Mouse (Mus musculus): Measurements from ENCODE around the gene Slc26a9.

The Slc26a9 gene

GRCm38 (mm10) chr1:131743868-131744464 lies at the start of gene Slc26a9:
Slc26a9 (plus strand) TSS chr1:131744022.
- no peak for DNase-seq (ENCODE audit: low read depth)

- no peak for DNase-seq (ENCODE audit: low read depth)
These were observed 48.5 kb upstream of the Slc26a9 start for GRCm38 (mm10) chr1:131695308-131695707.

GRCm38 (mm10) chr1:131696325-131696724 lies 47.5 kb upstream of the Slc26a9 start:
- no peak for DNase-seq (ENCODE audit: low read depth)

GRCm38 (mm10) chr1:131698770-131699169 lies 45.1 kb upstream of the Slc26a9 start:
- no peak for DNase-seq (ENCODE audit: low read depth)

- no peak for DNase-seq (ENCODE audit: low read depth)
These were observed 44.2 kb upstream of the Slc26a9 start for GRCm38 (mm10) chr1:131699642-131700041.

GRCm38 (mm10) chr1:131700447-131700846 lies 43.4 kb upstream of the Slc26a9 start:
- DNase-seq (ENCODE audit: low read depth): no peak

- DNase-seq (ENCODE audit: low read depth): no peak
These were observed 42.4 kb upstream of the Slc26a9 start for GRCm38 (mm10) chr1:131701391-131701790.

GRCm38 (mm10) chr1:131702094-131702766 lies 41.6 kb upstream of the Slc26a9 start:
- DNase-seq (ENCODE audit: low read depth): no peak

- no peak for DNase-seq (ENCODE audit: low read depth)
These were observed 40.3 kb upstream of the Slc26a9 start for GRCm38 (mm10) chr1:131703482-131703881.

- DNase-seq (ENCODE audit: low read depth): peak; percentile 45
These were observed 35.5 kb upstream of the Slc26a9 start for GRCm38 (mm10) chr1:131708338-131708737.

GRCm38 (mm10) chr1:131711518-131711917 lies 32.3 kb upstream of the Slc26a9 start:
- DNase-seq (ENCODE audit: low read depth): no peak

GRCm38 (mm10) chr1:131712386-131712785 lies 31.4 kb upstream of the Slc26a9 start:
- peak; percentile 70 for DNase-seq (ENCODE audit: low read depth)

GRCm38 (mm10) chr1:131714388-131715337 lies 29.2 kb upstream of the Slc26a9 start:
- DNase-seq (ENCODE audit: low read depth): no peak

- no peak for DNase-seq (ENCODE audit: low read depth)
These were observed 24.7 kb upstream of the Slc26a9 start for GRCm38 (mm10) chr1:131718952-131719694.

- DNase-seq (ENCODE audit: low read depth): no peak
These were observed 21.8 kb upstream of the Slc26a9 start for GRCm38 (mm10) chr1:131721989-131722388.

GRCm38 (mm10) chr1:131723549-131723948 lies 20.3 kb upstream of the Slc26a9 start:
- no peak for DNase-seq (ENCODE audit: low read depth)

- DNase-seq (ENCODE audit: low read depth): no peak
These were observed 17.2 kb upstream of the Slc26a9 start for GRCm38 (mm10) chr1:131726586-131726985.

GRCm38 (mm10) chr1:131730639-131731437 lies 13.0 kb upstream of the Slc26a9 start:
- DNase-seq (ENCODE audit: low read depth): no peak

- DNase-seq (ENCODE audit: low read depth): no peak
These were observed 10.2 kb upstream of the Slc26a9 start for GRCm38 (mm10) chr1:131733474-131734180.

GRCm38 (mm10) chr1:131734657-131735273 lies 9.1 kb upstream of the Slc26a9 start:
- no peak for DNase-seq (ENCODE audit: low read depth)

Measured in c-Kit-positive CD71-negative TER-119-negative erythroid progenitor cells, embryonic 14.5 days (primary cell).